ENCODE assay signal across 14 mouse cellular contexts in genomic region chr16:3253885-3254284, GRCm38 (mm10).
"Had no signal": no experiment of that assay in that cellular context is flagged by ENCODE, and none has a peak within 500 bp of the region (broad histone marks: within the 10 kb centered on the region; RNA-seq: fewer than 3 reads in every experiment).

No protein-coding gene starts in this region.

- H3K4me1 ChIP-seq: limb, embryonic 12.5 days; liver, embryonic 15.5 days had no signal

- H3K9me3 ChIP-seq: liver, embryonic 15.5 days had no signal

- H3K4me3 ChIP-seq: limb, embryonic 12.5 days; liver, embryonic 15.5 days had no signal

- H3K27ac ChIP-seq: kidney, postnatal 0 days; limb, embryonic 12.5 days; liver, embryonic 15.5 days had no signal

- H3K36me3 ChIP-seq: limb, embryonic 12.5 days; liver, embryonic 15.5 days had no signal

- H3K9ac ChIP-seq: limb, embryonic 12.5 days; liver, embryonic 15.5 days; lung, embryonic 14.5 days had no signal

- ATAC-seq: midbrain, embryonic 16.5 days had no signal

- H3K4me2 ChIP-seq: limb, embryonic 12.5 days; liver, embryonic 15.5 days; lung, embryonic 14.5 days; midbrain, embryonic 11.5 days had no signal

- H3K27me3 ChIP-seq: limb, embryonic 12.5 days; liver, embryonic 15.5 days had no signal

- DNase-seq: kidney, adult 8-10 months; kidney, postnatal 36 days; layer of hippocampus, adult 9-11 months; layer of hippocampus, postnatal 36 days; lung, embryonic 14.5 days; lung, postnatal 10 days; lung, postnatal 4 days; right cerebral cortex, adult 18-20 months; thymus, postnatal 36 days had no signal
